Mouse (Mus musculus) testis, adult 2 months (tissue): Measurements from ENCODE around the gene Pld6. TPM values are rescaled to one million over a fixed set of nuclear protein-coding genes. Genes with fewer than 3 reads are reported as not detected.

Experiments used
- H3K27ac ChIP-seq: fragments of 200-500 bp; 2 replicates; pipeline ENCODE4 v1.5.1; 2012; ENCODE audit warnings: low read depth, low read length; ENCODE audit not compliant: control insufficient read depth, insufficient read depth
- H3K27me3 ChIP-seq: fragments of 200-500 bp; 2 replicates; pipeline ENCODE4 v1.6.1; 2012; ENCODE audit warnings: mild to moderate bottlenecking, low read length, moderate library complexity; ENCODE audit not compliant: control insufficient read depth, insufficient read depth
- H3K36me3 ChIP-seq: fragments of 200-500 bp; 2 replicates; pipeline ENCODE4 v1.6.1; 2012; ENCODE audit warnings: mild to moderate bottlenecking, low read length; ENCODE audit not compliant: control insufficient read depth, insufficient read depth
- H3K4me1 ChIP-seq: fragments of 200-500 bp; 2 replicates; pipeline ENCODE4 v1.6.1; 2012; ENCODE audit warnings: low read length; ENCODE audit not compliant: control insufficient read depth, insufficient read depth
- H3K4me3 ChIP-seq: fragments of 200-500 bp; 2 replicates; pipeline ENCODE4 v1.5.1; 2012; ENCODE audit warnings: low read depth, mild to moderate bottlenecking, low read length, moderate library complexity, mixed read lengths; ENCODE audit not compliant: control insufficient read depth
- CTCF ChIP-seq: fragments of 200-500 bp; IDR thresholded peaks from 2 replicates; pipeline ENCODE4 v1.5.1; 2012; ENCODE audit warnings: low read depth, mild to moderate bottlenecking, inconsistent platforms, low read length, moderate library complexity; ENCODE audit not compliant: control insufficient read depth, insufficient read depth, insufficient replicate concordance
- POLR2A ChIP-seq: fragments of 200-500 bp; IDR thresholded peaks from 2 replicates; pipeline ENCODE4 v1.6.1; 2012; ENCODE audit warnings: low read depth, mild to moderate bottlenecking, inconsistent platforms, low read length, moderate library complexity; ENCODE audit not compliant: control insufficient read depth
- polyA plus RNA-seq: library from polyadenylated mRNA; depleted of rRNA; stranded (reverse); fragments of >200 nt; gene quantifications from 2 replicates; pipeline ENCODE4 v1.2.3, GENCODE M21; 2012

Gene Pld6
- polyA plus RNA-seq, 1 experiment = 110 TPM

DNA sequence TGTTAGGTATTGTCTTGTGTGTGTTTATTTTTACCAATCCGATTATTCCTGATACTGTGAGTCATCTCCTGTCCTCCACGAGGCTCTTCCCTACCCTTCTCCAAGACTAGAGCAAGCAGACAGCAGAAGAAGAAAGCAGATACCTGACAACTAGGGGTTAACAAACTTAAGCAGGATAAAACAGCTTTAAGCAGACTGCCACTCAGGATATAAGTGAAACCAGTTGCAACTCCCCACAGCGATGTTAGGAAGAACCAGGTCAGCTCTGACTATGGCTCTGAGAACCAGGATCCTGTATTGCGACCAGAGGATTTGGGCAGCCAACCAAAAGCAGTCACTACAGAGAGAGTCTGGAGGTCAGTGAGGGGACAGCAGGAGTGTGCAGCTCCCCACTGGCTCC lies 23.8 kb upstream of the Pld6 start:
- no peak overlapping the region for H3K4me3 ChIP-seq
- TF ChIP-seq POLR2A = no peak
- TF ChIP-seq CTCF = no peak
- no peak overlapping the region for H3K27ac ChIP-seq

DNA sequence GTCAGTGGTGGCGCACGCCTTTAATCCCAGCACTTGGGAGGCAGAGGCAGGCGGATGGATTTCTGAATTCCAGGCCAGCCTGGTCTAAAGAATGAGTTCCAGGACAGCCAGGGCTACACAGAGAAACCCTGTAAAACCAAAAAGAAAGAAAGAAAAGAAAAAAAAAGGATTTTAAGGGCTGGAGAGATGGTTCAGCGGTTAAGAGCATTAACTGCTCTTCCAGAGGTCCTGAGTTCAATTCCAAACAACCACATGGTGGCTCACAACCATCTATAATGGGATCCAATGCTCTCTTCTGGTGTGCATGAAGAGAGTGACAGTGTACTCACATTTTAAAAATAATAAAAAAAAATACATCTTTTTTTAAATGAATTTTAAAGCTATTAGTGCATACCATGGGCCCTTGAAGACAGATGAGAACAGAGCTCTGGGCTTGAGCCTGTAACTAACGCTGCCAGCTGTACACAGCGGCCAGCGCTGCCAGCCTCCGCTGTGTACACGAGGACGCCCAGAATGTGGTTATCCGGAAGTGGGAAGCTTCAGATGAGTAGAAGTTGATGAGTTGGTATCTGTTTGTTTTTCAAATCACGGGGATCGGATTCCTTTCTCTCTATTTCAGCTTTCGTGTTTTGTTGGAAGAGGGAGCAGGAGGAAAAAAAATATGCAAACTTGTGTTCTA lies 23.2 kb upstream of the Pld6 start:
- Histone ChIP-seq H3K36me3 (no peaks in the 10 kb centered on the region; the same call in 1 of the 2 replicates), H3K27me3 (no peaks in the 10 kb centered on the region), H3K4me1 (peaks cover 7% of the 10 kb centered on the region), H3K27ac (no peak overlapping the region; the same call in 1 of the 2 replicates), H3K4me3 (peak overlapping the region; percentile 90)
- TF ChIP-seq POLR2A (no peak), CTCF (no peak)

More for the DNA sequence above, 23.8 kb upstream of the Pld6 start:
- H3K4me1 ChIP-seq = peaks cover 7% of the 10 kb centered on the region
- no peaks in the 10 kb centered on the region; the same call in 1 of the 2 replicates for H3K36me3 ChIP-seq
- no peaks in the 10 kb centered on the region for H3K27me3 ChIP-seq

DNA sequence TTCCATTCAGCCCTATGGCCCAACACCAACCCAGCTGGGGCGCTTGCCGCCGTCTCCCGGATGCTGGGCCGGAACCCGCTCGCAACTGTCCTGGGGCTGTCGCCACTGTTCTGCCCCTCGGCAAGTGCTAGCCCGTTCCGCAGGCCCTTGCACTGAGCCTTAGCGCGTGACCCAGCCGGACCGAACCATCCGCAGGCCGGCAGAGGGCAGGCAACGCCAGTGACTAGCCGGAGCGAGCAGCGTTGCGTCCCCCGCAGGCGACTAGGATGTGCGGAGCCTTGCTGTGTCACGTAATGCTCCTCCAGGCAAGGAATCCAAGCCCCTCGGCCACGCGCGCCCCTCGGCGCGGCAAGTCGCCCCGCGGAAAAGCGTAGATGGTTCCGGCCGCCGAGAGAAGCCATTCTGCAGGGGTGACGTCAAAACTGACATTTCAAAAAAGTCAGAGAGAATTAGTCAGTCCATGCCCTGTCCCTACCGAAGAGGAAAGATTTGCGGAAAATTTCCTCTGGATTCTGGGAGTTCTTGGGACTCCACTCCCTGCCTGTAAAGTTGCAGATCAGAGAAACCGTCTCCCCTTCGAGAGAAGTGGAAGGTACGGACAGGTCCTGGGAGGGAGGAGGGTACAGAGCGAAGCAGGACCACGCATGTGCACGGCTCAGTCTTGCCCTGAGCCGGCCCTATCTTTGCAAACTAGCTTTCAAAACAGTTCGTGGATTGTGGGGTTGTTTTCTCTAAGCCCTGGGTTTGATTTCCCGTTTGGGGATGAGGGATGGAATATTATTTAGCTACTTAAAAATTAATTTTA lies 22.4 kb upstream of the Pld6 start, which contains the start of gene Flcn:
Gene Flcn, minus strand, starts transcription at position 347 of the 805 bp plus-strand sequence.
- Histone ChIP-seq H3K4me3 (peak within 1 kb of the TSS; percentile 90), H3K27ac (peak within 1 kb of the TSS; percentile 98), H3K27me3 (no peaks in the 10 kb centered on the region), H3K36me3 (no peaks in the 10 kb centered on the region; the same call in 1 of the 2 replicates), H3K4me1 (peaks cover 7% of the 10 kb centered on the region)
- peak; percentile 93 for TF ChIP-seq POLR2A
- TF ChIP-seq CTCF = no peak

DNA sequence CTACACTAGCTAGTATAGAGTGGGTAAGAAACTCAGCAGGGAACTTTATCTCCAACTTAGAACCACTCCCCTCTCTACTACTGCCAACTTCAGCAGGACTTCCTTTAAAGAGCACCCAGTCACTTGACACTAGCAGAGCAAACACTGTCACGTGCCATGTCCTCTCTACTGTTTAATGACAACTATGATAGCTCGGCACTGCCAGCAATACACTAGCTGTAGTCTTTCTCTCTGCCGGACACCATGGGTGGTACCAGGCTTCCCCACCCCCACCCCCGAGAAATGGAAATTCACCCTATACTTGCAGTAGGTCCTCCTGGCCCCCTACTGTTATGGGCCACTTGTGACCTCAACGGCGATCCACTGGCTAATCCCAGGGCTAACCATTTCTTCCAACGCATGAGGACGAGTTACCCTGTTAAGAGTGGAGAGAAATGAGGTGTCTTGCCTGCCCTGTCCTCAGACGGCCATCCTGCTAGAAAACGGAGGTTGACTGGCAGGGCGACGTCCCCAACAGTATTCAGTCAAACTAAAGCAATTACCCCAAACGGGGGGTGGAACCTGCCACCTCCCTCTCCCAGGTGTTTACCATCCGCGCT lies 21.7 kb upstream of the Pld6 start:
- Histone ChIP-seq H3K36me3 (no peaks in the 10 kb centered on the region; the same call in 1 of the 2 replicates), H3K4me1 (peaks cover 7% of the 10 kb centered on the region), H3K27me3 (no peaks in the 10 kb centered on the region), H3K27ac (peak overlapping the region; percentile 98), H3K4me3 (peak overlapping the region; percentile 90)
- no peak for TF ChIP-seq CTCF

DNA sequence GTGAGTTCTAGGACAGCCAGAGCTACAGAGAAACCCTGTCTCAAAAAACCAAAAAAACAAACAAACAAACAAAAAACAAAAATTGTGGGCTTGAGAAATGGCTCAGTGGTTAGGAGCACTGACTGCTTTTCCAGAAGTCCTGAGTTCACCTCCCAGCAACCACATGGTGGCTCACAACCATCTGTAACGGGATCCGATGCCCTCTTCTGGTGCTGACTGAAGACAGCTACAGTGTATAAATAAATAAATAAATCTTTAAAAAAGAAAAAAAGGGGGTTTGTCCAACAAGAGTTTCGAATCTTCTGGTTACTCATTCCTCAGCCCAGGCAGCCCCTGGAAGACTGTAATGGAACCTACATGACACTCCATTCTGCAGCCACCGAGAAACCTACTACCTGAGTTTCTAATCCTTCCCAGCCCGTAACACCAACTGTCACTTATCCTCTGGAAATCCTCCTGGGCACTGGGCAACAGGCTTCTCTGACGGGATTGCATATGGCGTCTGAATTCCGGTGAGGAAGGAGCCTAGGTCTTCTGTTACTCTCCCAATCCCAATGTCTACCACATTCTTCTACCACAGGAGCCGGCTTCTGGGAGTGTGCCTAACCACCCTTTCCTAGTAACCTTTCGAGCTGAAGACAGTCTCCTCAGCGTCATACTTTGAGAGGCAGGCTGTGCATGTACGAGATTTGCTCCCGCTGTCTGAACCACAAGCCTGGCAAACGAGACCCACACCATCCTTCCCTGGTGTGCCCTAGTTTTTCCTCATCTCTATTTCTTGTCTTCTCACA lies 20.9 kb upstream of the Pld6 start:
- H3K4me1 ChIP-seq = peaks cover 7% of the 10 kb centered on the region
- H3K27me3 ChIP-seq = no peaks in the 10 kb centered on the region
- H3K27ac ChIP-seq = peak overlapping the region; percentile 10; the same call in 1 of the 2 replicates
- no peaks in the 10 kb centered on the region; the same call in 1 of the 2 replicates for H3K36me3 ChIP-seq
- H3K4me3 ChIP-seq = peak overlapping the region; percentile 90
- no peak for TF ChIP-seq CTCF

DNA sequence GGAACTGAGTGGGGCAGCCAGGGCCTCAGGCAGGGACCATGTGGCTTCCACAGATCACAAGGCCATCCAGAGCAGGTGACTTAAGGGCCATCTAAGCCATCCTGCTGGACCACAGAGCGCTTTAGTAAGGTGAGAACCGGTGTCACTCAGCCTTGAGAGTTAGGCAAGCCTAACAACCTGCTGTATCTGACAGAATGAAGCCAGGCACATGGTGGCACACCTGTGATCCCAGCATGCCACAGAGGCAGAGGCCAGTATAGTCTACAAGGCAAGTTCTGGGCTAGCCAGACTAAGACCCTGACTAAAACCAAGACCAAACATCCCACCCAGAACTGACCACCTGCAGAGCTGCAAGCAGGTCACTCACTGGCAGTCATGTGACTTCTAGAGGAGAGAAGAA lies 18.2 kb upstream of the Pld6 start:
- Histone ChIP-seq H3K27me3 (no peaks in the 10 kb centered on the region), H3K4me1 (peaks cover 5% of the 10 kb centered on the region), H3K27ac (no peak overlapping the region), H3K36me3 (no peaks in the 10 kb centered on the region; the same call in none of the 2 replicates), H3K4me3 (no peak overlapping the region)
- TF ChIP-seq POLR2A (no peak), CTCF (no peak)
